Mouse (Mus musculus) G1E (cell line): ENCODE data around the gene Tmem101. TPM values are rescaled to one million over a fixed set of nuclear protein-coding genes. Genes with fewer than 3 reads are reported as not detected.

Source experiments
- ATAC-seq: 2 replicates; pipeline ENCODE4 v1.8.0; 2016; ENCODE audit warnings: mild to moderate bottlenecking; ENCODE audit not compliant: insufficient number of reproducible peaks, poor library complexity, low FRiP score, severe bottlenecking; ENCODE audit errors: extremely low read depth
- DNase-seq: peaks from one replicate; pipeline ENCODE4 v3.0.0; 2012; ENCODE audit warnings: low spot score
- H3K27me3 ChIP-seq: 2 replicates; pipeline ENCODE4 v1.6.1; 2012; ENCODE audit warnings: mild to moderate bottlenecking, low read length, inconsistent platforms; ENCODE audit not compliant: insufficient read depth
- H3K36me3 ChIP-seq: replicated peaks from 2 replicates; pipeline ENCODE3; 2012; ENCODE audit warnings: mild to moderate bottlenecking, inconsistent platforms
- H3K4me1 ChIP-seq: 2 replicates; pipeline ENCODE4 v1.6.1; 2012; ENCODE audit warnings: low read depth, low read length, inconsistent platforms, mixed read lengths; ENCODE audit not compliant: insufficient read depth
- H3K4me3 ChIP-seq: 2 replicates; pipeline ENCODE4 v1.5.1; 2012; ENCODE audit warnings: low read depth, mild to moderate bottlenecking, inconsistent platforms, low read length, moderate library complexity, mixed read lengths
- H3K9me3 ChIP-seq: replicated peaks from 2 replicates; pipeline ENCODE4 v1.6.1; 2012; ENCODE audit warnings: inconsistent platforms
- CTCF ChIP-seq: IDR thresholded peaks from 2 replicates; pipeline ENCODE4 v1.5.1; 2012; ENCODE audit warnings: low read depth, low read length, inconsistent platforms, mixed read lengths
- GATA1 ChIP-seq: IDR thresholded peaks from 2 replicates; pipeline ENCODE4 v1.6.1; 2012; ENCODE audit warnings: borderline replicate concordance, low read length, inconsistent platforms, mixed read lengths
- GATA2 ChIP-seq: IDR thresholded peaks from 2 replicates; pipeline ENCODE4 v1.6.1; 2012; ENCODE audit warnings: low read depth, low read length, inconsistent platforms, borderline replicate concordance
- POLR2AphosphoS5 ChIP-seq: IDR thresholded peaks from 2 replicates; pipeline ENCODE4 v1.6.1; 2012; ENCODE audit warnings: low read depth, low read length, inconsistent platforms; ENCODE audit not compliant: insufficient replicate concordance
- TAL1 ChIP-seq: conservative IDR thresholded peaks from 2 replicates; pipeline ENCODE4 v1.6.1; 2012; ENCODE audit warnings: low read depth, low read length, inconsistent platforms, mixed read lengths
- polyA plus RNA-seq: library from polyadenylated mRNA; stranded (reverse); fragments of >175 nt; gene quantifications from 2 replicates; pipeline ENCODE4 v1.2.3, GENCODE M21; 2012
- total RNA-seq, 2 experiments: library from RNA; stranded (forward) in 1 of 2; stranded (reverse) in 1 of 2; fragments of 200-1000 nt in 1 of 2; fragments of >200 nt in 1 of 2; fragmentation: Nextera tagmentation in 1 of 2; gene quantifications; 2 replicates each; pipeline ENCODE4 v1.2.3; 2014 to 2017

Gene Tmem101
- total and polyA plus RNA-seq, 3 experiments: 10.2 to 16.7 (median 14.3) TPM

- H3K36me3 ChIP-seq: no peaks in the 10 kb centered on the region
- no peak for ATAC-seq
- H3K27me3 ChIP-seq: peaks cover 10% of the 10 kb centered on the region; the same call in 1 of the 2 replicates
- TF ChIP-seq CTCF (no peak), GATA2 (no peak), GATA1 (no peak), POLR2AphosphoS5 (no peak), TAL1 (no peak)
- peak overlapping the region; percentile 49 for H3K4me3 ChIP-seq
- peaks cover 62% of the 10 kb centered on the region for H3K4me1 ChIP-seq
- H3K9me3 ChIP-seq: peaks cover 6% of the 10 kb centered on the region
- DNase-seq: no peak
These were observed 38.8 kb downstream of the Tmem101 start for GRCm38 (mm10) chr11:102117386-102117785.

GRCm38 (mm10) chr11:102116241-102116640 is 40.0 kb downstream of the Tmem101 start:
- Histone ChIP-seq H3K9me3 (peaks cover 6% of the 10 kb centered on the region), H3K27me3 (peaks cover 13% of the 10 kb centered on the region; the same call in 1 of the 2 replicates), H3K4me1 (peaks cover 58% of the 10 kb centered on the region), H3K4me3 (no peak overlapping the region; the same call in 1 of the 2 replicates), H3K36me3 (no peaks in the 10 kb centered on the region)
- ATAC-seq (peak; percentile 75), DNase-seq (no peak)
- TF ChIP-seq GATA1 (no peak), TAL1 (peak; percentile 84)

GRCm38 (mm10) chr11:102111576-102111975 is 44.6 kb downstream of the Tmem101 start:
- Histone ChIP-seq H3K36me3 (no peaks in the 10 kb centered on the region), H3K27me3 (peaks cover 54% of the 10 kb centered on the region), H3K9me3 (no peaks in the 10 kb centered on the region), H3K4me1 (peaks cover 46% of the 10 kb centered on the region), H3K4me3 (no peak overlapping the region)
- ATAC-seq: no peak
- DNase-seq: no peak
- TF ChIP-seq POLR2AphosphoS5 (no peak), GATA2 (no peak), TAL1 (no peak), CTCF (no peak), GATA1 (no peak)

GRCm38 (mm10) chr11:102107732-102108131 is 48.5 kb downstream of the Tmem101 start, which contains the start of gene Pyy:
Pyy (minus strand) TSS chr11:102107832.
- H3K36me3 ChIP-seq: no peaks in the 10 kb centered on the region
- DNase-seq: no peak
- no peaks in the 10 kb centered on the region for H3K9me3 ChIP-seq
- no peak for ATAC-seq
- peaks cover 75% of the 10 kb centered on the region for H3K27me3 ChIP-seq
- TF ChIP-seq GATA1: no peak
- no peak for TF ChIP-seq CTCF
- no peak for TF ChIP-seq POLR2AphosphoS5
- TF ChIP-seq TAL1: no peak
- TF ChIP-seq GATA2: no peak
- no peak within 1 kb of the TSS for H3K4me3 ChIP-seq
- H3K4me1 ChIP-seq: peaks cover 41% of the 10 kb centered on the region

- H3K27me3 ChIP-seq: peaks cover 79% of the 10 kb centered on the region
- DNase-seq: no peak
- TF ChIP-seq CTCF (no peak), GATA1 (no peak), TAL1 (no peak), GATA2 (no peak), POLR2AphosphoS5 (no peak)
These were observed 49.3 kb downstream of the Tmem101 start for GRCm38 (mm10) chr11:102106911-102107310.

More at GRCm38 (mm10) chr11:102106911-102107310, 49.3 kb downstream of the Tmem101 start:
- no peak overlapping the region for H3K4me3 ChIP-seq
- no peaks in the 10 kb centered on the region for H3K36me3 ChIP-seq
- ATAC-seq: no peak
- no peaks in the 10 kb centered on the region for H3K9me3 ChIP-seq
- peaks cover 48% of the 10 kb centered on the region for H3K4me1 ChIP-seq

Other genes with a start within 250 kb of the Tmem101 start
- gene Sost, start 189.4 kb downstream of the Tmem101 start, total RNA-seq (2014; fragmentation: Nextera tagmentation): not detected in 2 replicates
- gene Sost, start 189.4 kb downstream of the Tmem101 start, total RNA-seq (2017): 0.06 TPM in 1 of 2 replicates, not detected in the other
- gene Sost, start 189.4 kb downstream of the Tmem101 start, polyA plus RNA-seq: not detected in 2 replicates
- gene Cfap97d1, start 172.1 kb downstream of the Tmem101 start, total RNA-seq (2014; fragmentation: Nextera tagmentation): not detected in 2 replicates
- gene Cfap97d1, start 172.1 kb downstream of the Tmem101 start, total RNA-seq (2017): not detected in 2 replicates
- not detected in 2 replicates for gene Cfap97d1, start 172.1 kb downstream of the Tmem101 start, polyA plus RNA-seq
- gene Dusp3, start 169.4 kb downstream of the Tmem101 start, total RNA-seq (2014; fragmentation: Nextera tagmentation): 12.5 and 17.3 TPM in 2 replicates
- gene Dusp3, start 169.4 kb downstream of the Tmem101 start, total RNA-seq (2017): 14.6 and 16.0 TPM in 2 replicates
- gene Dusp3, start 169.4 kb downstream of the Tmem101 start, polyA plus RNA-seq: 3.4 and 4.8 TPM in 2 replicates
- not detected in 2 replicates for gene Mpp3, start 127.9 kb downstream of the Tmem101 start, total RNA-seq (2014; fragmentation: Nextera tagmentation)
- 0.06 and 0.22 TPM in 2 replicates for gene Mpp3, start 127.9 kb downstream of the Tmem101 start, total RNA-seq (2017)
- not detected in 2 replicates for gene Mpp3, start 127.9 kb downstream of the Tmem101 start, polyA plus RNA-seq
- gene Cd300lg, start 114.9 kb downstream of the Tmem101 start, total RNA-seq (2014; fragmentation: Nextera tagmentation): not detected in 2 replicates
- gene Cd300lg, start 114.9 kb downstream of the Tmem101 start, total RNA-seq (2017): 0.06 TPM in 1 of 2 replicates, not detected in the other
- not detected in 2 replicates for gene Cd300lg, start 114.9 kb downstream of the Tmem101 start, polyA plus RNA-seq
- gene Mpp2, start 67.9 kb downstream of the Tmem101 start, total RNA-seq (2014; fragmentation: Nextera tagmentation): 16.1 and 17.2 TPM in 2 replicates
- gene Mpp2, start 67.9 kb downstream of the Tmem101 start, total RNA-seq (2017): 3.1 and 3.4 TPM in 2 replicates
- 11.9 and 13.9 TPM in 2 replicates for gene Mpp2, start 67.9 kb downstream of the Tmem101 start, polyA plus RNA-seq
- not detected in 2 replicates for gene Ppy, start 55.1 kb downstream of the Tmem101 start, total RNA-seq (2014; fragmentation: Nextera tagmentation)
- not detected in 2 replicates for gene Ppy, start 55.1 kb downstream of the Tmem101 start, total RNA-seq (2017)
- gene Ppy, start 55.1 kb downstream of the Tmem101 start, polyA plus RNA-seq: 0.16 TPM in 1 of 2 replicates, not detected in the other
- not detected in 2 replicates for gene Pyy, start 48.6 kb downstream of the Tmem101 start, total RNA-seq (2014; fragmentation: Nextera tagmentation)
- not detected in 2 replicates for gene Pyy, start 48.6 kb downstream of the Tmem101 start, total RNA-seq (2017)
- not detected in 2 replicates for gene Pyy, start 48.6 kb downstream of the Tmem101 start, polyA plus RNA-seq
- gene Nags, start 10.9 kb downstream of the Tmem101 start, total RNA-seq (2014; fragmentation: Nextera tagmentation): not detected in 2 replicates
- gene Nags, start 10.9 kb downstream of the Tmem101 start, total RNA-seq (2017): 0.06 TPM in 1 of 2 replicates, not detected in the other
- not detected in 2 replicates for gene Nags, start 10.9 kb downstream of the Tmem101 start, polyA plus RNA-seq
- gene Lsm12, start 28.9 kb upstream of the Tmem101 start, total RNA-seq (2014; fragmentation: Nextera tagmentation): 160 and 182 TPM in 2 replicates
- 44.1 and 51.8 TPM in 2 replicates for gene Lsm12, start 28.9 kb upstream of the Tmem101 start, total RNA-seq (2017)
- 114 and 136 TPM in 2 replicates for gene Lsm12, start 28.9 kb upstream of the Tmem101 start, polyA plus RNA-seq
- 37.8 and 45.9 TPM in 2 replicates for gene G6pc3, start 33.2 kb upstream of the Tmem101 start, total RNA-seq (2014; fragmentation: Nextera tagmentation)
- gene G6pc3, start 33.2 kb upstream of the Tmem101 start, total RNA-seq (2017): 12.4 and 13.1 TPM in 2 replicates
- gene G6pc3, start 33.2 kb upstream of the Tmem101 start, polyA plus RNA-seq: 14.6 and 14.8 TPM in 2 replicates
- 20.5 and 30.7 TPM in 2 replicates for gene Hdac5, start 73.8 kb upstream of the Tmem101 start, total RNA-seq (2014; fragmentation: Nextera tagmentation)
- gene Hdac5, start 73.8 kb upstream of the Tmem101 start, total RNA-seq (2017): 24.0 and 24.4 TPM in 2 replicates
- gene Hdac5, start 73.8 kb upstream of the Tmem101 start, polyA plus RNA-seq: 42.8 and 48.2 TPM in 2 replicates
- 42.5 and 45.0 TPM in 2 replicates for gene BC030867, start 92.5 kb upstream of the Tmem101 start, total RNA-seq (2014; fragmentation: Nextera tagmentation)
- gene BC030867, start 92.5 kb upstream of the Tmem101 start, total RNA-seq (2017): 4.9 and 5.7 TPM in 2 replicates
- gene BC030867, start 92.5 kb upstream of the Tmem101 start, polyA plus RNA-seq: 5.4 and 10.1 TPM in 2 replicates
- gene Asb16, start 112.3 kb upstream of the Tmem101 start, total RNA-seq (2014; fragmentation: Nextera tagmentation): not detected in 2 replicates
- gene Asb16, start 112.3 kb upstream of the Tmem101 start, total RNA-seq (2017): 0.05 TPM in 1 of 2 replicates, not detected in the other
- not detected in 2 replicates for gene Asb16, start 112.3 kb upstream of the Tmem101 start, polyA plus RNA-seq
- 17.9 and 24.4 TPM in 2 replicates for gene Tmub2, start 128.5 kb upstream of the Tmem101 start, total RNA-seq (2014; fragmentation: Nextera tagmentation)
- 30.3 and 32.4 TPM in 2 replicates for gene Tmub2, start 128.5 kb upstream of the Tmem101 start, total RNA-seq (2017)
- gene Tmub2, start 128.5 kb upstream of the Tmem101 start, polyA plus RNA-seq: 27.2 and 27.6 TPM in 2 replicates
- 24.4 and 29.9 TPM in 2 replicates for gene Atxn7l3, start 140.2 kb upstream of the Tmem101 start, total RNA-seq (2014; fragmentation: Nextera tagmentation)
- gene Atxn7l3, start 140.2 kb upstream of the Tmem101 start, total RNA-seq (2017): 24.0 and 24.7 TPM in 2 replicates
- gene Atxn7l3, start 140.2 kb upstream of the Tmem101 start, polyA plus RNA-seq: 60.0 and 65.2 TPM in 2 replicates
- 69.7 and 74.7 TPM in 2 replicates for gene Ubtf, start 163.3 kb upstream of the Tmem101 start, total RNA-seq (2014; fragmentation: Nextera tagmentation)
- gene Ubtf, start 163.3 kb upstream of the Tmem101 start, total RNA-seq (2017): 133 and 151 TPM in 2 replicates
- gene Ubtf, start 163.3 kb upstream of the Tmem101 start, polyA plus RNA-seq: 179 and 180 TPM in 2 replicates
- 5.9 and 596 TPM in 2 replicates for gene Slc4a1, start 209.8 kb upstream of the Tmem101 start, total RNA-seq (2014; fragmentation: Nextera tagmentation)
- 1.1 and 1.5 TPM in 2 replicates for gene Slc4a1, start 209.8 kb upstream of the Tmem101 start, total RNA-seq (2017)
- 2.3 and 2.9 TPM in 2 replicates for gene Slc4a1, start 209.8 kb upstream of the Tmem101 start, polyA plus RNA-seq
- gene Rundc3a, start 237.0 kb upstream of the Tmem101 start, total RNA-seq (2014; fragmentation: Nextera tagmentation): not detected in 2 replicates
- gene Rundc3a, start 237.0 kb upstream of the Tmem101 start, total RNA-seq (2017): 0.16 TPM in 1 of 2 replicates, not detected in the other
- not detected in 2 replicates for gene Rundc3a, start 237.0 kb upstream of the Tmem101 start, polyA plus RNA-seq